Mouse (Mus musculus): ENCODE results near the gene Myo1h.

Myo1h gene

GRCm38 (mm10) chr5:114359586-114359985 is 70.6 kb downstream of the Myo1h start:
- CTCF ChIA-PET, result interaction anchor here (0.5 kb wide), 1 partner anchor 38 kb away, joined by 3 read pairs; no protein-coding TSS in a partner anchor

- CTCF ChIA-PET, result no interaction called here
Observed at GRCm38 (mm10) chr5:114360968-114361367, 72.0 kb downstream of the Myo1h start.

- CTCF ChIA-PET, result no interaction called here
Observed at GRCm38 (mm10) chr5:114365043-114365752, 76.2 kb downstream of the Myo1h start.

- CTCF ChIA-PET, result no interaction called here
Observed at GRCm38 (mm10) chr5:114368121-114368520, 79.2 kb downstream of the Myo1h start.

- CTCF ChIA-PET, result no interaction called here
Observed at GRCm38 (mm10) chr5:114368803-114369496, 80.0 kb downstream of the Myo1h start.

- CTCF ChIA-PET, result no interaction called here
Observed at GRCm38 (mm10) chr5:114369921-114370320, 81.0 kb downstream of the Myo1h start.

GRCm38 (mm10) chr5:114370371-114370776 is 81.4 kb downstream of the Myo1h start:
- CTCF ChIA-PET, result no interaction called here

- CTCF ChIA-PET, result no interaction called here
Observed at GRCm38 (mm10) chr5:114371331-114371730, 82.4 kb downstream of the Myo1h start.

GRCm38 (mm10) chr5:114371731-114372473 is 82.9 kb downstream of the Myo1h start:
- CTCF ChIA-PET, result no interaction called here

- CTCF ChIA-PET, result no interaction called here
Observed at GRCm38 (mm10) chr5:114372565-114372964, 83.6 kb downstream of the Myo1h start.

- CTCF ChIA-PET, result no interaction called here
Observed at GRCm38 (mm10) chr5:114373174-114373573, 84.2 kb downstream of the Myo1h start.

GRCm38 (mm10) chr5:114373581-114373980 is 84.6 kb downstream of the Myo1h start:
- CTCF ChIA-PET, result no interaction called here

- CTCF ChIA-PET, result no interaction called here
Observed at GRCm38 (mm10) chr5:114374409-114375213, 85.6 kb downstream of the Myo1h start.

- CTCF ChIA-PET, result interaction anchor here (0.8 to 0.9 kb wide), 2 partner anchors 298 to 504 kb away, joined by 7 to 12 read pairs; no protein-coding TSS in a partner anchor
Observed at GRCm38 (mm10) chr5:114378177-114378920, 89.4 kb downstream of the Myo1h start.

- CTCF ChIA-PET, result interaction anchor here (0.6 to 0.9 kb wide), 4 partner anchors 50 to 967 kb away, joined by 5 to 17 read pairs (median 8); no protein-coding TSS in a partner anchor
Observed at GRCm38 (mm10) chr5:114378936-114379335, 90.0 kb downstream of the Myo1h start.

GRCm38 (mm10) chr5:114379763-114380162 is 90.8 kb downstream of the Myo1h start:
- CTCF ChIA-PET, result interaction anchor here (0.6 to 0.8 kb wide), 5 partner anchors 50 to 1159 kb away, joined by 4 to 17 read pairs (median 7); no protein-coding TSS in a partner anchor

- CTCF ChIA-PET, result interaction anchor here (0.6 kb wide), 2 partner anchors 106 to 1158 kb away, joined by 4 to 7 read pairs; no protein-coding TSS in a partner anchor
Observed at GRCm38 (mm10) chr5:114380209-114381012, 91.4 kb downstream of the Myo1h start, which contains the start of the genes Kctd10 and Ube3b. Gene Kctd10, minus strand, starts transcription at chr5:114380508. Gene Ube3b, plus strand, starts transcription at chr5:114380607.

- CTCF ChIA-PET, result interaction anchor here (0.7 kb wide), 1 partner anchor 69 kb away, joined by 3 read pairs; no protein-coding TSS in a partner anchor
Observed at GRCm38 (mm10) chr5:114381013-114381351, 92.0 kb downstream of the Myo1h start.

GRCm38 (mm10) chr5:114383184-114383904 is 94.4 kb downstream of the Myo1h start:
- CTCF ChIA-PET, result no interaction called here

All from spleen, embryonic (tissue).